ENCODE assay signal across 11 mouse cellular contexts in the genomic region with DNA sequence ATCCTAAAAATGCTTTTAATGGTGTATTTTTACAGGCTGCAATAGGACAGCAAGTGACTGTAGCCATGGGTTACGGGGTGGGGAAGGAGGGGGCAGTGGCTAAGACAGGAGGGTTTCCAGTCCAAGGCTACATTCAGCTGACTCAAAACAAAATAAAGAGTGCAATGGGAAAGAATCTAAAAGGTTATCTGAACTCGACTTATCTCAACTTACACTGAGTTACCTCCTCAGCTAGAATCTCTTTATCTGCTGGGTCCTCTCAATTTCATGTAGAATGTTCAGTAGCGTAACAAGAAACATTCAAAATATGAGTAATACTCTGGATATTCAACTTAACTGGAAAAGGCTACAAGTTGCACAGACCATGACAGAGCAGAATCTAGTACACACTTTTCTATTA. TPM values are rescaled to one million over a fixed set of nuclear protein-coding genes. Genes with fewer than 3 reads are reported as not detected.
DNase-seq lines count a peak whose midpoint lies in the region; ATAC-seq and TF ChIP-seq lines count a peak whose summit lies in the region.
"Had no signal": no experiment of that assay in that cellular context is flagged by ENCODE, and none has a peak within 500 bp of the region (broad histone marks: within the 10 kb centered on the region; RNA-seq: fewer than 3 reads in every experiment).

No protein-coding gene starts in this region.

- no peak overlapping the region for H3K9ac ChIP-seq in embryonic facial prominence, embryonic 12.5 days
- no peak overlapping the region for H3K9ac ChIP-seq in lung, postnatal 0 days (replicated peaks; ENCODE audit: low read depth)
- no peak overlapping the region for H3K9ac ChIP-seq in hindbrain, embryonic 14.5 days
- H3K9ac ChIP-seq in neural tube, embryonic 15.5 days (replicated peaks): no peak overlapping the region
- H3K9ac ChIP-seq: stomach, embryonic 15.5 days had no signal

- H3K4me2 ChIP-seq in embryonic facial prominence, embryonic 12.5 days (replicated peaks): no peak overlapping the region
- peak overlapping the region; percentile 37; the same call in 1 of the 2 replicates for H3K4me2 ChIP-seq in lung, postnatal 0 days (replicated peaks; ENCODE audit: low read depth, low read length)
- peak overlapping the region; percentile 28; the same call in 1 of the 2 replicates for H3K4me2 ChIP-seq in hindbrain, embryonic 14.5 days (replicated peaks)
- H3K4me2 ChIP-seq in neural tube, embryonic 15.5 days: no peak overlapping the region
- H3K4me2 ChIP-seq: stomach, embryonic 15.5 days had no signal

- H3K9me3 ChIP-seq in embryonic facial prominence, embryonic 12.5 days: no peaks in the 10 kb centered on the region
- no peaks in the 10 kb centered on the region for H3K9me3 ChIP-seq in embryonic facial prominence, embryonic 10.5 days
- no peaks in the 10 kb centered on the region for H3K9me3 ChIP-seq in lung, postnatal 0 days (ENCODE audit: low read length)
- H3K9me3 ChIP-seq in hindbrain, embryonic 14.5 days (ENCODE audit: control insufficient read depth, low read length): no peaks in the 10 kb centered on the region
- no peaks in the 10 kb centered on the region for H3K9me3 ChIP-seq in neural tube, embryonic 15.5 days (replicated peaks)
- H3K9me3 ChIP-seq: stomach, embryonic 15.5 days had no signal

- H3K27me3 ChIP-seq in embryonic facial prominence, embryonic 12.5 days: no peaks in the 10 kb centered on the region
- peaks cover 10% of the 10 kb centered on the region for H3K27me3 ChIP-seq in embryonic facial prominence, embryonic 10.5 days (replicated peaks; ENCODE audit: low read depth, poor library complexity, severe bottlenecking)
- H3K27me3 ChIP-seq in lung, postnatal 0 days (replicated peaks; ENCODE audit: insufficient read depth, low read length): no peaks in the 10 kb centered on the region
- H3K27me3 ChIP-seq in hindbrain, embryonic 14.5 days (ENCODE audit: control insufficient read depth, insufficient read depth, low read length): 0 out of 2 replicates have a peak, but pooled peaks cover under 1% of the 10 kb centered on the region
- H3K27me3 ChIP-seq in neural tube, embryonic 15.5 days (replicated peaks): 0 out of 2 replicates have a peak, but pooled peaks cover 3% of the 10 kb centered on the region
- H3K27me3 ChIP-seq: stomach, embryonic 15.5 days had no signal

- no peak overlapping the region for H3K4me3 ChIP-seq in embryonic facial prominence, embryonic 12.5 days
- H3K4me3 ChIP-seq in embryonic facial prominence, embryonic 10.5 days: no peak overlapping the region
- H3K4me3 ChIP-seq in lung, postnatal 0 days (ENCODE audit: low read depth, low read length): no peak overlapping the region
- no peak overlapping the region for H3K4me3 ChIP-seq in hindbrain, embryonic 14.5 days (replicated peaks; ENCODE audit: low read length)
- no peak overlapping the region for H3K4me3 ChIP-seq in neural tube, embryonic 15.5 days (replicated peaks)
- H3K4me3 ChIP-seq: stomach, embryonic 15.5 days had no signal

- H3K36me3 ChIP-seq in embryonic facial prominence, embryonic 12.5 days: peaks cover 19% of the 10 kb centered on the region; the same call in 1 of the 2 replicates
- peaks cover 25% of the 10 kb centered on the region for H3K36me3 ChIP-seq in embryonic facial prominence, embryonic 10.5 days (replicated peaks)
- no peaks in the 10 kb centered on the region for H3K36me3 ChIP-seq in lung, postnatal 0 days (ENCODE audit: insufficient read depth, low read length)
- peaks cover 8% of the 10 kb centered on the region; the same call in 1 of the 2 replicates for H3K36me3 ChIP-seq in hindbrain, embryonic 14.5 days (replicated peaks; ENCODE audit: control insufficient read depth, insufficient read depth)
- H3K36me3 ChIP-seq in neural tube, embryonic 15.5 days: 0 out of 2 replicates have a peak, but pooled peaks cover 4% of the 10 kb centered on the region

- ATAC-seq in embryonic facial prominence, embryonic 12.5 days (ENCODE audit: insufficient number of reproducible peaks, insufficient read depth, low FRiP score, low TSS enrichment): no peak
- no peak for ATAC-seq in lung, postnatal 0 days
- no peak for ATAC-seq in hindbrain, embryonic 14.5 days (ENCODE audit: low FRiP score)
- no peak for ATAC-seq in neural tube, embryonic 15.5 days (ENCODE audit: low FRiP score)
- no peak for ATAC-seq in cerebellum, adult (ENCODE audit: insufficient number of reproducible peaks, low FRiP score, low TSS enrichment)

- H3K4me1 ChIP-seq in embryonic facial prominence, embryonic 12.5 days: peaks cover 20% of the 10 kb centered on the region
- peaks cover 40% of the 10 kb centered on the region for H3K4me1 ChIP-seq in embryonic facial prominence, embryonic 10.5 days
- H3K4me1 ChIP-seq in lung, postnatal 0 days (ENCODE audit: insufficient read depth, low read depth, low read length): peaks cover 7% of the 10 kb centered on the region; the same call in 1 of the 2 replicates
- H3K4me1 ChIP-seq in hindbrain, embryonic 14.5 days (replicated peaks; ENCODE audit: control insufficient read depth, insufficient read depth, low read length): peaks cover 6% of the 10 kb centered on the region; the same call in 1 of the 2 replicates
- peaks cover 22% of the 10 kb centered on the region for H3K4me1 ChIP-seq in neural tube, embryonic 15.5 days

- WGBS in embryonic facial prominence, embryonic 12.5 days: 72% methylated on average over 3 of the region's 3 CpGs
- 67% methylated on average over 3 of the region's 3 CpGs for WGBS in embryonic facial prominence, embryonic 10.5 days
- WGBS in lung, postnatal 0 days: 43% methylated on average over 3 of the region's 3 CpGs
- WGBS in hindbrain, embryonic 14.5 days: 63% methylated on average over 3 of the region's 3 CpGs
- WGBS in neural tube, embryonic 15.5 days: 78% methylated on average over 3 of the region's 3 CpGs

- peak overlapping the region; percentile 65; the same call in 1 of the 2 replicates for H3K27ac ChIP-seq in embryonic facial prominence, embryonic 12.5 days
- no peak overlapping the region for H3K27ac ChIP-seq in embryonic facial prominence, embryonic 10.5 days (replicated peaks)
- peak overlapping the region; percentile 51; the same call in 1 of the 2 replicates for H3K27ac ChIP-seq in lung, postnatal 0 days (ENCODE audit: low read length)
- H3K27ac ChIP-seq in hindbrain, embryonic 14.5 days: peak overlapping the region; percentile 38
- H3K27ac ChIP-seq in neural tube, embryonic 15.5 days (replicated peaks): peak overlapping the region; percentile 60
- H3K27ac ChIP-seq: stomach, embryonic 15.5 days had no signal

- DNase-seq in embryonic facial prominence, embryonic 10.5 days (ENCODE audit: low spot score): no peak
- DNase-seq in lung, postnatal 0 days (ENCODE audit: low spot score): no peak
- DNase-seq in lung, postnatal 4 days: no peak
- no peak for DNase-seq in hindbrain, embryonic 14.5 days (ENCODE audit: low spot score)
- no peak for DNase-seq in left cerebral cortex, adult 8-10 months (ENCODE audit: low spot score in 2 of 2)
- DNase-seq: heart, postnatal 4 days had no signal

- TF ChIP-seq EP300 in lung, postnatal 0 days (IDR thresholded peaks at IDR 0.05): peak; percentile 16; the same call in 1 of the 2 replicates

- TF ChIP-seq CTCF in lung, postnatal 0 days (IDR thresholded peaks at IDR 0.05): no peak

RNA-seq across cellular contexts. Expression of a gene that starts 3.5 kb away (rescaled TPM):
- polyA plus RNA-seq in embryonic facial prominence, embryonic 12.5 days (2016; fragmentation: Nextera tagmentation; extraction: Ambion mirVana): 157 and 159 TPM in 2 replicates
- polyA plus RNA-seq in embryonic facial prominence, embryonic 10.5 days (2016; fragmentation: Nextera tagmentation; extraction: Ambion mirVana): 121 and 127 TPM in 2 replicates
- 214 and 233 TPM in 2 replicates for polyA plus RNA-seq in lung, postnatal 0 days (2015; fragmentation: Nextera tagmentation; extraction: Ambion mirVana)
- polyA plus RNA-seq in hindbrain, embryonic 14.5 days (2014; fragmentation: Nextera tagmentation; extraction: Ambion mirVana): 107 and 119 TPM in 2 replicates
- polyA plus RNA-seq in neural tube, embryonic 15.5 days (2015; fragmentation: Nextera tagmentation; extraction: Ambion mirVana): 105 and 153 TPM in 2 replicates
- 100 to 1,000 TPM in 2 of 4 experiments, 10 to 100 TPM in 2; 92.1 to 104 (median 98.2) TPM for total RNA-seq in left cerebral cortex, adult 8-10 months (2022)

RNA-seq across cellular contexts. Expression of a gene that starts 26.7 kb away (rescaled TPM):
- polyA plus RNA-seq in embryonic facial prominence, embryonic 12.5 days (2016; fragmentation: Nextera tagmentation; extraction: Ambion mirVana): 0.06 and 0.15 TPM in 2 replicates
- polyA plus RNA-seq in embryonic facial prominence, embryonic 10.5 days (2016; fragmentation: Nextera tagmentation; extraction: Ambion mirVana): 0.15 and 0.19 TPM in 2 replicates
- not detected in 2 replicates for polyA plus RNA-seq in lung, postnatal 0 days (2015; fragmentation: Nextera tagmentation; extraction: Ambion mirVana)
- 0.47 and 0.74 TPM in 2 replicates for polyA plus RNA-seq in hindbrain, embryonic 14.5 days (2014; fragmentation: Nextera tagmentation; extraction: Ambion mirVana)
- 0.11 and 0.46 TPM in 2 replicates for polyA plus RNA-seq in neural tube, embryonic 15.5 days (2015; fragmentation: Nextera tagmentation; extraction: Ambion mirVana)
- total RNA-seq in left cerebral cortex, adult 8-10 months (2022): under 1 TPM in 2 of 4 experiments, not detected in 2; 0.14 to 0.15 TPM
- total RNA-seq: heart, postnatal 4 days; megakaryocyte-erythroid progenitor cell, adult 5-6 weeks had no signal

RNA-seq across cellular contexts. Expression of a gene that starts 37.7 kb away (rescaled TPM):
- 16.2 and 17.8 TPM in 2 replicates for polyA plus RNA-seq in embryonic facial prominence, embryonic 12.5 days (2016; fragmentation: Nextera tagmentation; extraction: Ambion mirVana)
- polyA plus RNA-seq in embryonic facial prominence, embryonic 10.5 days (2016; fragmentation: Nextera tagmentation; extraction: Ambion mirVana): 15.5 TPM in 2 replicates
- 5.9 and 7.6 TPM in 2 replicates for polyA plus RNA-seq in lung, postnatal 0 days (2015; fragmentation: Nextera tagmentation; extraction: Ambion mirVana)
- polyA plus RNA-seq in hindbrain, embryonic 14.5 days (2014; fragmentation: Nextera tagmentation; extraction: Ambion mirVana): 46.6 and 50.0 TPM in 2 replicates
- polyA plus RNA-seq in neural tube, embryonic 15.5 days (2015; fragmentation: Nextera tagmentation; extraction: Ambion mirVana): 41.4 and 46.9 TPM in 2 replicates
- 10 to 100 TPM; 16.2 to 18.5 (median 17.1) TPM for total RNA-seq in left cerebral cortex, adult 8-10 months (2022)

Comparison
In these comparisons a context has a peak if more than half of its experiments do, and no peak if none do; other contexts are left out.
1. H3K4me2 ChIP-seq: peak in lung, postnatal 0 days (single experiment) and hindbrain, embryonic 14.5 days (single experiment); none in embryonic facial prominence, embryonic 12.5 days (single experiment) and neural tube, embryonic 15.5 days (single experiment).